Mouse (Mus musculus) spleen, postnatal 10 days (tissue): ENCODE data around the gene Tpp2.
A peak's percentile ranks its signal among the peaks of the same experiment; 100 is the strongest.
"Not testable (repeated sequence)": the region's sequence is repeated elsewhere in the genome, so short reads cannot be mapped to it uniquely, and the experiment has no call there.

Experiments
- DNase-seq, 2 experiments: peaks; one replicate each; pipeline ENCODE4 v3.0.0; 2021 to 2022; ENCODE audit warnings: low spot score in 2 of 2

The Tpp2 gene

GRCm38 (mm10) chr1:44019934-44020333 lies 86.5 kb downstream of the Tpp2 start, which contains the start of gene Mettl21c:
Mettl21c (minus strand) TSS chr1:44020034.
- no peak for DNase-seq

GRCm38 (mm10) chr1:44022656-44023055 lies 89.2 kb downstream of the Tpp2 start:
- no peak for DNase-seq

- no peak for DNase-seq
Measured at GRCm38 (mm10) chr1:44027651-44028050, 94.2 kb downstream of the Tpp2 start.

- no peak for DNase-seq
Measured at GRCm38 (mm10) chr1:44032213-44032612, 98.8 kb downstream of the Tpp2 start.

- DNase-seq = no peak
Measured at GRCm38 (mm10) chr1:44032948-44033347, 99.5 kb downstream of the Tpp2 start.

- DNase-seq = peak; percentile 19 to 66
Measured at GRCm38 (mm10) chr1:44041797-44042554, 108.5 kb downstream of the Tpp2 start.

- no peak for DNase-seq
Measured at GRCm38 (mm10) chr1:44042555-44042915, 109.1 kb downstream of the Tpp2 start.

GRCm38 (mm10) chr1:44045689-44046088 lies 112.2 kb downstream of the Tpp2 start:
- DNase-seq = not testable (repeated sequence)

- no peak for DNase-seq
Measured at GRCm38 (mm10) chr1:44046556-44046955, 113.1 kb downstream of the Tpp2 start.
